Mouse (Mus musculus): ENCODE results near the gene Jade2. TPM values are rescaled to one million over a fixed set of nuclear protein-coding genes. Genes with fewer than 3 reads are reported as not detected.

Jade2 gene
- polyA plus RNA-seq, 1 experiment from 2014 or later = 1.3 TPM

DNA sequence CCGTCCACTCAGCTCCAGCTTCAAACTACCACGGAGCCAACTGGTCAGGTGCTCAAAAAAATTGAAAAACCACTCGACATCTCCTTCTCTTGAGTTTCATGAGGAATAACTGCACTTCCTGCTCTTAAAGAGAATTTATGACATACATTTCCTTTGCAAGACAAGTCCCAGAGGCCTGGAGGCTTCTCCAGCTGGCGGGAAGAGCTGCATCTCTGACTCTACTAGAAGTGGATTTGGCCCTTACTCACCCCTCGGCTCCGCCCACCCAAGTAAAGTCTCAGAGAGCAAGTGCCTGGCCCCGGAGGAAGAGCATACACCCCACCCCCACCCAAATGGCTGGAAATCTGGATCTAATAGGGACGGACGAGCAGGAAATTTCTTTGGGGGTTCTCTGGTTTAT, 16.3 kb downstream of the Jade2 start:
- Histone ChIP-seq H3K4me2 (replicated peaks; ENCODE audit: low read depth) (no peak overlapping the region), H3K4me3 (ENCODE audit: low read depth, low read length) (no peak overlapping the region), H3K4me1 (replicated peaks; ENCODE audit: control insufficient read depth, insufficient read depth) (no peaks in the 10 kb centered on the region), H3K36me3 (ENCODE audit: control insufficient read depth, insufficient read depth, low read length) (peaks cover 6% of the 10 kb centered on the region), H3K9ac (ENCODE audit: low read length) (no peak overlapping the region), H3K27ac (replicated peaks) (no peak overlapping the region), H3K9me3 (ENCODE audit: control insufficient read depth, low read length) (no peaks in the 10 kb centered on the region), H3K27me3 (ENCODE audit: control insufficient read depth, insufficient read depth, low read length) (no peaks in the 10 kb centered on the region)
- TF ChIP-seq CTCF (IDR thresholded peaks at IDR 0.05; ENCODE audit: low read depth) = no peak
- no peak for TF ChIP-seq EP300 (optimal IDR thresholded peaks at IDR 0.05)
- DNase-seq (ENCODE audit: low spot score) (peak; percentile 19), ATAC-seq (ENCODE audit: low FRiP score, low TSS enrichment) (no peak)
- WGBS = 39% methylated on average over 9 of the region's 9 CpGs

DNA sequence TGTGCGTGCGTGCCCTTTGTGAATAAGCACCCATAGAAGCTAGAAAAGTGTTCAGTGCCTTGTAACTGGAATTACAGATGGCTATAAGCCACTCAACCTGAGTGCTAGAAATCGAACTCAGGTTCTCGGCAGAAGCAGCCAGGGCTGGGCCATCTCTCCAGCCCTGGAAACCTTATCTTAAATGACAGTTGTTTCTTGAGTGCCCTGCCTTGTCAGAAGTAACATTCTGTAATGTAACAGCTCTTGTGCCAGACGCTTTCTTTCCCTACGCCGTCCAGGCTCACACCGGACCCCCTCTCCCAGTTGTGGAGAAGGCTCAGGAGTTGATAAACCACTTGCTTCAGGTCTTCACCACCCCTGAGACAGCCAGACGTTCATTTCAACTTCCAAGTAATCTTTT, 16.8 kb downstream of the Jade2 start:
- Histone ChIP-seq H3K36me3 (ENCODE audit: control insufficient read depth, insufficient read depth, low read length) (peaks cover 4% of the 10 kb centered on the region), H3K9me3 (ENCODE audit: control insufficient read depth, low read length) (no peaks in the 10 kb centered on the region), H3K4me2 (replicated peaks; ENCODE audit: low read depth) (no peak overlapping the region), H3K4me3 (ENCODE audit: low read depth, low read length) (no peak overlapping the region), H3K27me3 (ENCODE audit: control insufficient read depth, insufficient read depth, low read length) (no peaks in the 10 kb centered on the region), H3K9ac (ENCODE audit: low read length) (no peak overlapping the region), H3K4me1 (replicated peaks; ENCODE audit: control insufficient read depth, insufficient read depth) (no peaks in the 10 kb centered on the region), H3K27ac (replicated peaks) (no peak overlapping the region; the same call in 1 of the 2 replicates)
- ATAC-seq (ENCODE audit: low FRiP score, low TSS enrichment) = no peak
- WGBS = 69% methylated on average over 9 of the region's 9 CpGs
- no peak for TF ChIP-seq EP300 (optimal IDR thresholded peaks at IDR 0.05)
- no peak for TF ChIP-seq CTCF (IDR thresholded peaks at IDR 0.05; ENCODE audit: low read depth)
- no peak for DNase-seq (ENCODE audit: low spot score)

DNA sequence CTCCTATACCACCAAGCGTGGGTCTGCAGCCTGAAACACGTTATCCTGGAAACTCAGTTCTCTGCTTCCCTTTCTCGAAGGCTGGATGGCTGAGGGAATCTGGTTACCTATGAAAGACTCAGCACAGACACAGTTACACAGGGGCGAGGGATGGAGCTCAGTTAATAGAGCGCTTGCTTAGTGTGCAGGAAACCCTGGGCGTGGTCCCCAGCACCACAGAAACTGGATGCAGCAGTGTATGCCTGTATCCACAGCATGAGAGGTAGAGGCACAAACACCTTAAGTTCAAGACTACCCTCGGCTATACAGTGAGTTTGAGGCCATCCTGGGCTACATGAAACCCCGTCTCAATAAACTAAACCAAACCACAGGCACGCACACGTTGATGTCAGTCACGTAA, 17.5 kb downstream of the Jade2 start:
- DNase-seq (ENCODE audit: low spot score) (no peak), ATAC-seq (ENCODE audit: low FRiP score, low TSS enrichment) (no peak)
- WGBS = 84% methylated on average over 11 of the region's 11 CpGs
- Histone ChIP-seq H3K9ac (ENCODE audit: low read length) (no peak overlapping the region), H3K9me3 (ENCODE audit: control insufficient read depth, low read length) (no peaks in the 10 kb centered on the region), H3K36me3 (ENCODE audit: control insufficient read depth, insufficient read depth, low read length) (peaks cover 4% of the 10 kb centered on the region), H3K4me2 (replicated peaks; ENCODE audit: low read depth) (no peak overlapping the region), H3K4me1 (replicated peaks; ENCODE audit: control insufficient read depth, insufficient read depth) (no peaks in the 10 kb centered on the region), H3K27me3 (ENCODE audit: control insufficient read depth, insufficient read depth, low read length) (no peaks in the 10 kb centered on the region), H3K4me3 (ENCODE audit: low read depth, low read length) (no peak overlapping the region), H3K27ac (replicated peaks) (no peak overlapping the region)
- TF ChIP-seq EP300 (optimal IDR thresholded peaks at IDR 0.05) (no peak), CTCF (IDR thresholded peaks at IDR 0.05; ENCODE audit: low read depth) (no peak)

DNA sequence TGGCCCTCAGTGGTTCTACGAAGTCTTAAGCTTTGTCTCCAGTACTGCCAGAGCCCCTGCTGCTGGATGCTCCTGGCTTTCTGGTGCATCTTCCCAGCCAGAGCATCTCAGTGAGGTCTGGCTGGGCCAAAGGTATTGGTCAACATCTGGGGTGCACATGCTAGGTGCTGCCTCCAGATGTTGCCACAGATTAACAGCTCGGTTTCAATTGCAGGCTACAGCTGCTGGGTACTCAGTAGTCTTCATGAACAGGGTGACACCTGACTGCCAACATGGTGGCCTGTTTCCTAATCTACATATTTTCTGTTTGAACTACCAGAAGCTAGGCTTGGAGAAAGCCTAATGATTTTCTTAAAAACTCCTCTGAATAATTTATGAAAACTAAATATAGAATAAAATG, 18.3 kb downstream of the Jade2 start:
- Histone ChIP-seq H3K4me3 (ENCODE audit: low read depth, low read length) (no peak overlapping the region), H3K36me3 (ENCODE audit: control insufficient read depth, insufficient read depth, low read length) (peaks cover 4% of the 10 kb centered on the region), H3K27ac (replicated peaks) (no peak overlapping the region), H3K27me3 (ENCODE audit: control insufficient read depth, insufficient read depth, low read length) (no peaks in the 10 kb centered on the region), H3K9ac (ENCODE audit: low read length) (no peak overlapping the region), H3K9me3 (ENCODE audit: control insufficient read depth, low read length) (no peaks in the 10 kb centered on the region), H3K4me2 (replicated peaks; ENCODE audit: low read depth) (no peak overlapping the region), H3K4me1 (replicated peaks; ENCODE audit: control insufficient read depth, insufficient read depth) (no peaks in the 10 kb centered on the region)
- DNase-seq (ENCODE audit: low spot score) (no peak), ATAC-seq (ENCODE audit: low FRiP score, low TSS enrichment) (no peak)
- WGBS = 82% methylated on average over 2 of the region's 2 CpGs
- no peak for TF ChIP-seq CTCF (IDR thresholded peaks at IDR 0.05; ENCODE audit: low read depth)

DNA sequence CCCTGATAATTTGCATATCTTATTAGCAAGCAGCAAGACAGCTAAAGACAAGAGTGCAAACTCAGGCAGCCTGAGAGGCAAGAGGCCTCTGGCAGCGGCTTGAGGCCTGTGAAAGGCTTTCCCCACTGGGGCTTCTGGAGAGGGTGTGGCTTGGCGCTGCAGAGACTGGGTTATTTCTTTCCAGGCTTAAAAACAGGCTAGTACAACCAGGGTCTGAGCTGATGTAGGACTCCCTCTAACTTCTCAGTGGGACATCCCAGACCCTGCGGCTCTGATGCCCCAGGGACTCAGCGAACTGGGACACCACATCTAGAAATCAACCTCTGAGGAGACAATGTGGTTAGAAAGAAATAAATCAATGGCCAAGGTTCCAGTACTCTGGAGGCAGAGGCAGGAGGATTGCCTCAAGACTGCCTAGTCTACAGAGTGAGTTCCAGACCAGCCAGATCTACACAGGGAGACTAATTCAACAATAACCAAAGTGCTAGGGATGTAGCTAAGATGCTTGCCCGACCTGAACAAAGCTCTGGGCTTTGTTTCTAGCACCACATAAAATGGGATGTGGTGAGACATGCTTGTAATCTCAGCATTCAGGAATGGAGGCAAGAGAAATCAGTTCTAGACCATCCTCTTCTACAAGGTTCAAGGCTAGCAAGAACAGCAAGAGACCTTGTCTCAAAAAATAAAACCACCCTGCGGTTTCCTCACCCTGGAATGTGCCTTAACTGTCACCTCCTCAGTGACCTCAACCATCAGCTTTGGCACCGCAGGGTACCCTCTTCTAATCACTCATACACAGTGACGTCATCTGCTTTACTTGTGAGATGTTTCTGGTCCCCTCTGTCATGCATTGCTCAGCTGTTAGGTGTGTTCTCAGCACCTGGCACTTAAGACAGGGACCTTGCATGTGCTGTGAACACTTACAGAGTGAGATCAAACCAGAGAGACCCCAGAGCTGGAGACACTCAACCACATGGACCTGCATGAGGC, 20.0 kb downstream of the Jade2 start:
- Histone ChIP-seq H3K27ac (replicated peaks) (no peak overlapping the region), H3K4me3 (ENCODE audit: low read depth, low read length) (no peak overlapping the region), H3K4me2 (replicated peaks; ENCODE audit: low read depth) (no peak overlapping the region), H3K9ac (ENCODE audit: low read length) (no peak overlapping the region), H3K4me1 (replicated peaks; ENCODE audit: control insufficient read depth, insufficient read depth) (no peaks in the 10 kb centered on the region), H3K9me3 (ENCODE audit: control insufficient read depth, low read length) (no peaks in the 10 kb centered on the region), H3K36me3 (ENCODE audit: control insufficient read depth, insufficient read depth, low read length) (peaks cover 6% of the 10 kb centered on the region; the same call in 1 of the 2 replicates), H3K27me3 (ENCODE audit: control insufficient read depth, insufficient read depth, low read length) (no peaks in the 10 kb centered on the region)
- no peak for DNase-seq (ENCODE audit: low spot score)
- ATAC-seq (ENCODE audit: low FRiP score, low TSS enrichment) = no peak
- 77% methylated on average over 8 of the region's 8 CpGs for WGBS
- no peak for TF ChIP-seq CTCF (IDR thresholded peaks at IDR 0.05; ENCODE audit: low read depth)
- no peak for TF ChIP-seq EP300 (optimal IDR thresholded peaks at IDR 0.05)

DNA sequence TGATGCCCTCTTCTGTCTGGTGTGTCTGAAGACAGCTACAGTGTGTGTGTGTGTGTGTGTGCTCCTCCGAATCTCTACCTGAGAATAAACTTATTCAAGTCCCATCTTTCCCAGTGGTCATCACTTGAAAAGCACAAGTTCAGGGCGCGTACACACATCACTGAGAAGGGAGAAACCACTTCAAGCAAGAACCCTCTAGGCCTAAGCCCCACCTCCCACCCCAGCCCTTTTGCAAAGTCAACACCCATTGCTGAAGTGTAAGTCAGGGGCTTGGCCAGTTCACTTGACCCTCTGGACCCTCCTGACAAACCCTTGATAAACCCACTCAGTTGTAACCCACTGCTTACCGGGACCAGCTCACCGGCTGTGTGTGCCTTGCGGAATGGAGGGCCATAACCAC, 20.9 kb downstream of the Jade2 start:
- TF ChIP-seq EP300 (optimal IDR thresholded peaks at IDR 0.05) (no peak), CTCF (IDR thresholded peaks at IDR 0.05; ENCODE audit: low read depth) (no peak)
- DNase-seq (ENCODE audit: low spot score) (no peak), ATAC-seq (ENCODE audit: low FRiP score, low TSS enrichment) (no peak)
- no peak overlapping the region for H3K4me3 ChIP-seq (ENCODE audit: low read depth, low read length)
- no peaks in the 10 kb centered on the region for H3K9me3 ChIP-seq (ENCODE audit: control insufficient read depth, low read length)
- no peak overlapping the region for H3K9ac ChIP-seq (ENCODE audit: low read length)
- peaks cover 8% of the 10 kb centered on the region; the same call in 1 of the 2 replicates for H3K36me3 ChIP-seq (ENCODE audit: control insufficient read depth, insufficient read depth, low read length)
- H3K27ac ChIP-seq (replicated peaks) = no peak overlapping the region
- no peaks in the 10 kb centered on the region for H3K27me3 ChIP-seq (ENCODE audit: control insufficient read depth, insufficient read depth, low read length)
- WGBS = 92% methylated on average over 6 of the region's 6 CpGs
- no peak overlapping the region for H3K4me2 ChIP-seq (replicated peaks; ENCODE audit: low read depth)
- H3K4me1 ChIP-seq (replicated peaks; ENCODE audit: control insufficient read depth, insufficient read depth) = no peaks in the 10 kb centered on the region

All from stomach, postnatal 0 days (tissue).